Mouse (Mus musculus): ENCODE measurements around the gene Gm7029.

Gm7029 gene

DNA sequence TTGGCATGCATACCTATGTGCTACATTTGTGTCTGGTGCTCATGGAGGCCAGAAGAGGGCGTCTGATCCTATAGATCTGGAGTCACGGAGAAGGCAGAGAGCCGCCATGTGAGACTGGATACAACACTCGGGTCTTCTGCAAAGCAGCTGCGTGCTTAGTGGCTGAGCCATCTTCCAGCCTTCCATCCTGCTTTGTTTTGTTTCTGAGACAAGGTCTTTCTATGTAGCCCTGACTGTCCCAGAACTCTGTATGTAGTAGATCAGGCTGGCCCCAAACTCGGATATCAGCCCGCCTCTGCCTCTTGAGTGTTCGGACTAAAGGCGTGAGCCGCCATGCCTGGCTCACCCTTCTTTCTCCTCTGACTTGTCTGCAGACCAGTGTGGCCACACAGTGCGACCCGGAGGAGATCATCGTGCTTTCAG is 41.3 kb downstream of the Gm7029 start:
- DNase-seq, result peak; percentile 68

GRCm38 (mm10) chr17:33915671-33916250 is 42.1 kb downstream of the Gm7029 start, which contains the start of the genes Tapbp and Zbtb22:
Tapbp (plus strand) TSS chr17:33915899.
Zbtb22 (plus strand) TSS chr17:33915904.
- DNase-seq, result peak; percentile 99

DNA sequence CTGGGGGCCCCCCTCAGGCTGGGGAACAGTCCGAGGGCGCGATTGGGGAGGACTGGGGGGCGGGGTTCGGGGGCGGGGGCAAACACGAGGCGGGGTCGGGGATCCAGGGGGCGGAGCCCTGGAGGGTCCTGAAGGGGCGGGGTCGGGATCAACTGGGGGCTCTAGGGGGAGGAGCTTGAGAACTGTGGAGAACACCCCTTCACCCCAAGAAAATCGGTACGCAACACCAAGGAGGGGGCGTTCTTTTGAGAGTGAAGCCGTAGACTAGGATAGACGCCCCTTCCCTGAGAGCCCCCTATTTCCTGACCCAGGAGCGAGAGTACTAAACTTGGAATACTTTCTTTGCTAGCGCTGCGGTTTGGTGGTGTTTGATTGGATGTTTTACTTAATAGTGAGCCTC is 42.7 kb downstream of the Gm7029 start:
- peak; percentile 79 for DNase-seq

GRCm38 (mm10) chr17:33916847-33917655 is 43.4 kb downstream of the Gm7029 start:
- DNase-seq, result peak; percentile 66

DNA sequence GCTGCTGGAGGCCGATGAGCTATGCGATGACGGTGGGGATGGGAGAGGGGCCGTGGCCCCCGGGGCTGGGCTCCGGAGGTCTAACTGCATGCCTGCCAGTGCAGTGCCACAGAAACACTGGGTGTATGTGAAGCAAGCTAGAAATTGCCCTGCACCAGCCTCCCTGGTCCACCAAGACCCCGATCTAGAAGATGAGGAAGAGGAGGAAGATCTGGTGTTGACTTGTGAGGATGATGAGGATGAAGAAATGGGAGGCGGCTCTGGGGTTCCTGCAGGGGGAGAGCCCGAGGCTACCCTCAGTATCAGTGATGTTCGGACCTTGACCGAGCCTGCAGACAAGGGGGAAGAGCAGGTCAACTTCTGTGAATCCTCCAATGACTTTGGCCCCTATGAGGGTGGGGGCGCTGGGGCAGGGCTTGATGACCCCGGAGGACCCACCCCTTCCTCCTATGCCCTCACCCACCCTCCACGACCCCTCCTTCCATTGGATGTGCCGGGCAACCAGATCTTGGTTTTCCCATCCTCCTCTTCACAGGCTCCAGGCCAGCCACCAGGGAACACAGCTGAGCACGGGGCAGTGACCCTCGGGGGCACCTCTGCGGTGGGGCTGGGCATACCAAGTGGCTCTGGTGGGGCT is 44.1 kb downstream of the Gm7029 start:
- DNase-seq, result peak; percentile 64

DNA sequence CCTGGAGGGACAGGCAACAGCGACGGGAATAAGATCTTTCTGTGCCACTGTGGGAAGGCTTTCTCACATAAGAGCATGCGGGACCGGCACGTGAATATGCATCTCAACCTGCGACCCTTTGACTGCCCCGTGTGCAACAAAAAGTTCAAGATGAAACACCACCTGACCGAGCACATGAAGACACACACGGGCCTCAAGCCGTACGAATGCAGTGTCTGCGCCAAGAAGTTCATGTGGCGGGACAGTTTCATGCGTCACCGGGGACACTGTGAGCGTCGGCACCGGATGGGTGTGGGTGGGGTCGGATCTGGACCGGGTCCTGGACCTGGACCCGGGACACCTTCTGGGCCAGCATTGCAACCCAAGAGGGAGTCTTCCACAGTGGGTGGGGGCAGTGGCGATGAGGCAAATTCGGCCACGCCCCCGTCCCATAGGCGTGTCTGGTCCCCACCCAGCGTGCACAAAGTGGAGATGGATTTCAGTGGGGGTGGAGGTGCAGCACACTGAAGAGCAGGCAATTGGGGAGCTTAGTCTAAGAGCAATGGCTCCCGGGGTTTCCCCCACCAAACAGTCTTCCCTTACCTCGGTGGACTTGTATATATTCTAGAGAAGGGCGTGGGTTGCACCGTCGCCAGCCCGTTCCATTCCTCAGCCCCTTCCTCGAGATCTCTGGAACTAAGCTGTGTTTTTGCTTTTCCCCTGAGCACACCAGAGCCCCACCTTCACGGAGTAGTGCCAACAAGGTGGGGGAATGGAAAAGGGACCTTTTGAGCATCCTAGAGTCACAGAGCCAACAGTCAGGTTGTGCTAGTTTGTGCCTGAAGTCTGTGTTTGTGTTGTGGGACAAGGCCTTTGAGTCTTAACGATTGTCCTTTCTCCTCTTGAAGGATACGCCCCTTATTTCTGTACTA is 44.9 kb downstream of the Gm7029 start:
- peak; percentile 65 for DNase-seq

GRCm38 (mm10) chr17:33919351-33920281 is 46.0 kb downstream of the Gm7029 start:
- DNase-seq, result peak; percentile 80

- DNase-seq, result peak; percentile 90
Measured at GRCm38 (mm10) chr17:33920282-33921097, 46.9 kb downstream of the Gm7029 start.

DNA sequence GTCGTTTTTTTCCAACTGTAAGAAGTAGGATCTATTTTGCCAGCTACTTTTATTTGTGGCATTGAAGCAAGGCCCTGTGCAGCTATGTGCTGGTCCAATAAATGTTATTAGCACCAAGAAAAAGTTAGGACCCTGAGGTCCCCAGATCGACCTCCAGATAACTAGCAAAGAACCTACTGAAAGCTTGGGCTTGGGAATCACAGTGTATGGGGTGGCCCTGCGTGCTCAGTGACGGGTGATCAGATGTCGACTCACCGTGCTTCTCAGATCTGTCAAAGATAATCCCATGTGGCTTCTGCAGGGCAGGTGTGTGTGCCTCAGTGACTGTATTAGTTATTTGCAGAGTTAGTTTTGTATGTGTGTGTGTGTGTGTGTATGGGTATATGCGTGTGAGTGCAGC is 47.7 kb downstream of the Gm7029 start:
- DNase-seq, result peak; percentile 39
